Mouse (Mus musculus) C2C12 (cell line): ENCODE data around the gene Vkorc1l1.

Experiments
- CTCF ChIP-seq: IDR thresholded peaks from one replicate; pipeline ENCODE4 v1.5.1; 2011; ENCODE audit not compliant: control insufficient read depth, insufficient read depth, insufficient read length
- MAX ChIP-seq: IDR thresholded peaks from one replicate; pipeline ENCODE4 v1.6.1; 2011; ENCODE audit warnings: mild to moderate bottlenecking, control low read depth
- MYOG ChIP-seq: IDR thresholded peaks from one replicate; pipeline ENCODE4 v1.6.1; 2011; ENCODE audit not compliant: control insufficient read depth, insufficient read length; ENCODE audit errors: extremely low read depth

DNA sequence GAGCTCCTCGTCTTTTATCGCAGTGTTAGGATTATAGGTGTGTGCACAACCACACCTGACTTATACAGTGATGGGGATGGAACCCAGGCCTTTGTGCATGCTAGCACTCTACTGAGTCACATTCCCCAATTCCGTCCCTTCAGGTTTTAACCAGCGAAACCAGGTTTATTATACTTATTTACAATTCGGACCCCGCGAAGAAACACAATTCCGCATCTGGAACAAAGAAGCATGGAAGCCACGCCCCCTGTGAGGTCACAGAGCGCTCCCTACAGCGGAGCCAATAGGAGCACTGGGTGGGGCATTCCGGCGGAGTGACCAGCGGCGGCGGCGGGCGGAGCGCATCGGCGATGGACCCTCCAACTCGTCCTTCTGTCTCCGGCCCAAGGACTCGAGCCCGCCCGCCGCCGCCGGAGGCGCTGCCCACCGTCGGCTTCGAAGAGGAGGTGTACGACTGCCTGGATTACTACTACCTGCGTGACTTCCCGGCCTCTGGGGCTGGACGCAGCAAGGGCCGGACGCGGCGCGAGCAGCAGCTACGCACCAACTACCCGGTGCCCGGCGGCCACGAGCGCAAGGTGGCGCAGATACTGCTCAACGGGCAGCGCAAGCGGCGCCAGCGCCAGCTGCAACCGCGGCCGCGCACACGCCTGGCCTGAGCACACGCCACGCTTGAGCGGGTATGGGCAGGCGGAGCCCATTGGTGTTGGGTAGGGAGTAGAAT lies 33.4 kb upstream of the Vkorc1l1 start, which contains the start of gene Nupr1l:
- TF ChIP-seq CTCF (peak; percentile 57), MYOG (no peak), MAX (peak; percentile 60)
